8 mouse cellular contexts compared by ENCODE assay signal in genomic region chr7:127422247-127422646, GRCm38 (mm10). TPM values are rescaled to one million over a fixed set of nuclear protein-coding genes. Genes with fewer than 3 reads are reported as not detected.
A peak's percentile ranks its signal among the peaks of the same experiment; 100 is the strongest.
DNase-seq lines count a peak whose midpoint lies in the region; ATAC-seq and TF ChIP-seq lines count a peak whose summit lies in the region.

No protein-coding gene starts in this region.

- peak; percentile 46 to 49 for DNase-seq in kidney, adult 8-10 months
- DNase-seq in kidney, adult 11 months, result no peak
- DNase-seq in layer of hippocampus, adult 11-12 months (ENCODE audit: low spot score), result peak; percentile 43
- peak; percentile 44 for DNase-seq in liver, postnatal 0 days
- DNase-seq in urinary bladder, postnatal 4 days (ENCODE audit: low spot score in 2 of 2), result no peak

- no peak for TF ChIP-seq CTCF in liver, postnatal 0 days (IDR thresholded peaks at IDR 0.05; ENCODE audit: low read depth)
- TF ChIP-seq CTCF in olfactory bulb, adult 2 months (IDR thresholded peaks at IDR 0.05; ENCODE audit: insufficient read depth, low read depth, low read length), result no peak

- TF ChIP-seq EP300 in liver, postnatal 0 days (IDR thresholded peaks at IDR 0.05; ENCODE audit: low read depth), result no peak

- H3K4me1 ChIP-seq in heart, embryonic 12.5 days (replicated peaks), result peaks cover 11% of the 10 kb centered on the region
- H3K4me1 ChIP-seq in liver, postnatal 0 days (ENCODE audit: insufficient read depth), result peaks cover 15% of the 10 kb centered on the region
- H3K4me1 ChIP-seq in olfactory bulb, adult 2 months (ENCODE audit: control insufficient read depth, insufficient read depth, low read length), result peaks cover 5% of the 10 kb centered on the region

- ATAC-seq in common myeloid progenitor, adult 5-6 weeks (replicated peaks; ENCODE audit: low read depth, poor library complexity, severe bottlenecking), result peak; percentile 8; the same call in 1 of the 2 replicates
- no peak for ATAC-seq in heart, embryonic 12.5 days (ENCODE audit: insufficient number of reproducible peaks, low FRiP score)
- peak; percentile 74 for ATAC-seq in liver, postnatal 0 days

- no peak for TF ChIP-seq POLR2A in olfactory bulb, adult 2 months (IDR thresholded peaks at IDR 0.05; ENCODE audit: insufficient read depth, low read depth, low read length)

- H3K36me3 ChIP-seq in heart, embryonic 12.5 days, result peaks cover 19% of the 10 kb centered on the region
- H3K36me3 ChIP-seq in liver, postnatal 0 days (replicated peaks; ENCODE audit: insufficient read depth, low read length), result peaks cover 6% of the 10 kb centered on the region; the same call in 1 of the 2 replicates

- H3K27ac ChIP-seq in heart, embryonic 12.5 days (ENCODE audit: poor library complexity, severe bottlenecking), result no peak overlapping the region
- H3K27ac ChIP-seq in liver, postnatal 0 days (ENCODE audit: low read depth), result peak overlapping the region; percentile 77; the same call in 1 of the 2 replicates
- no peak overlapping the region for H3K27ac ChIP-seq in olfactory bulb, adult 2 months (ENCODE audit: insufficient read depth, low read depth, low read length)

- peak overlapping the region; percentile 88 for H3K4me3 ChIP-seq in heart, embryonic 12.5 days
- H3K4me3 ChIP-seq in liver, postnatal 0 days (ENCODE audit: low read depth, low read length), result peak overlapping the region; percentile 96
- H3K4me3 ChIP-seq in olfactory bulb, adult 2 months (ENCODE audit: insufficient read depth, low read depth, low read length), result peak overlapping the region; percentile 86

- H3K4me2 ChIP-seq in heart, embryonic 12.5 days, result peak overlapping the region; percentile 89
- H3K4me2 ChIP-seq in liver, postnatal 0 days (ENCODE audit: low read depth, low read length), result peak overlapping the region; percentile 99

- 1% methylated on average over 15 of the region's 15 CpGs for WGBS in heart, embryonic 12.5 days
- 1% methylated on average over 15 of the region's 15 CpGs for WGBS in liver, postnatal 0 days (ENCODE audit: insufficient replicate concordance)
- under 1% methylated on average over 15 of the region's 15 CpGs for WGBS in olfactory bulb, adult 2 months

- H3K9me3 ChIP-seq in heart, embryonic 12.5 days (replicated peaks), result peaks cover 3% of the 10 kb centered on the region; the same call in 1 of the 2 replicates
- no peaks in the 10 kb centered on the region for H3K9me3 ChIP-seq in liver, postnatal 0 days (ENCODE audit: low read length)

- H3K27me3 ChIP-seq in heart, embryonic 12.5 days (replicated peaks), result peaks cover 14% of the 10 kb centered on the region
- H3K27me3 ChIP-seq in liver, postnatal 0 days (ENCODE audit: insufficient read depth, low read length), result no peaks in the 10 kb centered on the region

- peak overlapping the region; percentile 83; the same call in 1 of the 2 replicates for H3K9ac ChIP-seq in heart, embryonic 12.5 days
- H3K9ac ChIP-seq in liver, postnatal 0 days (replicated peaks), result peak overlapping the region; percentile 87

RNA-seq across cellular contexts. Expression of gene Zfp688, which starts 0.4 kb away (rescaled TPM):
- total RNA-seq in common myeloid progenitor, adult 5-6 weeks (2017), result 7.7 and 11.5 TPM in 2 replicates
- polyA plus RNA-seq in heart, embryonic 12.5 days (2016; fragmentation: Nextera tagmentation; extraction: Ambion mirVana), result 15.4 and 16.7 TPM in 2 replicates
- polyA plus RNA-seq in liver, postnatal 0 days (2015; fragmentation: Nextera tagmentation; extraction: Ambion mirVana), result 8.7 and 10.1 TPM in 2 replicates
- polyA plus RNA-seq in olfactory bulb, adult 2 months (2012; ENCODE audit: insufficient read depth, insufficient read length, low replicate concordance, missing spikeins), result not detected in 2 replicates

RNA-seq across cellular contexts. Expression of gene Zfp764, which starts 15.6 kb away (rescaled TPM):
- total RNA-seq in common myeloid progenitor, adult 5-6 weeks (2017), result 9.2 and 13.0 TPM in 2 replicates
- polyA plus RNA-seq in heart, embryonic 12.5 days (2016; fragmentation: Nextera tagmentation; extraction: Ambion mirVana), result 4.6 and 5.3 TPM in 2 replicates
- 0.98 and 1.1 TPM in 2 replicates for polyA plus RNA-seq in liver, postnatal 0 days (2015; fragmentation: Nextera tagmentation; extraction: Ambion mirVana)
- polyA plus RNA-seq in olfactory bulb, adult 2 months (2012; ENCODE audit: insufficient read depth, insufficient read length, low replicate concordance, missing spikeins), result not detected in 2 replicates

RNA-seq across cellular contexts. Expression of gene Zfp689, which starts 26.7 kb away (rescaled TPM):
- total RNA-seq in common myeloid progenitor, adult 5-6 weeks (2017), result 3.1 and 4.8 TPM in 2 replicates
- 5.4 and 6.0 TPM in 2 replicates for polyA plus RNA-seq in heart, embryonic 12.5 days (2016; fragmentation: Nextera tagmentation; extraction: Ambion mirVana)
- polyA plus RNA-seq in liver, postnatal 0 days (2015; fragmentation: Nextera tagmentation; extraction: Ambion mirVana), result 1.4 and 1.5 TPM in 2 replicates
- not detected in 2 replicates for polyA plus RNA-seq in olfactory bulb, adult 2 months (2012; ENCODE audit: insufficient read depth, insufficient read length, low replicate concordance, missing spikeins)

RNA-seq across cellular contexts. Expression of gene E430018J23Rik, which starts 28.8 kb away (rescaled TPM):
- 9.7 and 11.2 TPM in 2 replicates for total RNA-seq in common myeloid progenitor, adult 5-6 weeks (2017)
- 4.5 and 5.1 TPM in 2 replicates for polyA plus RNA-seq in heart, embryonic 12.5 days (2016; fragmentation: Nextera tagmentation; extraction: Ambion mirVana)
- 1.9 and 2.6 TPM in 2 replicates for polyA plus RNA-seq in liver, postnatal 0 days (2015; fragmentation: Nextera tagmentation; extraction: Ambion mirVana)
- not detected in 2 replicates for polyA plus RNA-seq in olfactory bulb, adult 2 months (2012; ENCODE audit: insufficient read depth, insufficient read length, low replicate concordance, missing spikeins)

RNA-seq across cellular contexts. Expression of gene 9130019O22Rik, which starts 35.3 kb away (rescaled TPM):
- 4.8 and 7.2 TPM in 2 replicates for total RNA-seq in common myeloid progenitor, adult 5-6 weeks (2017)
- polyA plus RNA-seq in heart, embryonic 12.5 days (2016; fragmentation: Nextera tagmentation; extraction: Ambion mirVana), result 3.4 and 3.9 TPM in 2 replicates
- 0.89 and 1.2 TPM in 2 replicates for polyA plus RNA-seq in liver, postnatal 0 days (2015; fragmentation: Nextera tagmentation; extraction: Ambion mirVana)
- not detected in 2 replicates for polyA plus RNA-seq in olfactory bulb, adult 2 months (2012; ENCODE audit: insufficient read depth, insufficient read length, low replicate concordance, missing spikeins)

Comparison
In these comparisons a context has a peak if more than half of its experiments do, and no peak if none do; other contexts are left out.
1. DNase-seq: peak in kidney, adult 8-10 months (2 of 2), layer of hippocampus, adult 11-12 months (single experiment) and liver, postnatal 0 days (single experiment); none in kidney, adult 11 months (single experiment) and urinary bladder, postnatal 4 days (0 of 2).
2. Peak in every context shown above with its lines, with median percentiles within 50 percentile points of each other: H3K4me3 ChIP-seq.